Mouse (Mus musculus): ENCODE measurements around the gene Tas2r115.

DNA sequence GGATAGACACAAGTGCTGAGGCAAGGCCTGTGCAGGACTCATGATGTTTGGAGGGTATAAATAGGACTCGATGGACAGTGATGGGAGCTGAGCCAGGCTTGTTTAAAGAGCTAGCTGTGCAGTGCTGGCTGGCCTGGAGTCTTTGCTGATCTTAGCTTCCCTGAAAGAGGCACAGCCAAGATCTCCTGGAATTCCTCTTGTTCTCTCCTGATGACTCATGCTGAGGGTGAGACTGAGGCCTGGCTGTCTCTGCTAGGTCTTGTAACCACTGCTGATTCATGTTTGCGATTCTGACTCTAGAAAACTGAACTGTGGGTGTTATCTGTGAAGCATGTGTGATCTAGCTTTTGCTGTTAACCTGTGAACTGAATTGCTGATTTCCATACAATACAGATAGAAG lies 12.4 kb upstream of the Tas2r115 start:
- TF ChIP-seq CTCF (IDR thresholded peaks at IDR 0.05; ENCODE audit: control insufficient read depth, insufficient read depth, low read length) (no peak), POLR2A (IDR thresholded peaks at IDR 0.05; ENCODE audit: borderline replicate concordance, control insufficient read depth, low read depth, low read length) (no peak)
